Mouse (Mus musculus) forebrain, embryonic 13.5 days (tissue): Measurements from ENCODE around the gene Stab2. TPM values are rescaled to one million over a fixed set of nuclear protein-coding genes. Genes with fewer than 3 reads are reported as not detected.

Experiments used
- ATAC-seq: fragments of 200-750 bp; cut with Nextera tagmentation; 2 replicates; pipeline ENCODE4 v1.8.0; 2017
- H3K27ac ChIP-seq: fragments of 300-500 bp; sonication (generic); 2 replicates; pipeline ENCODE4 v1.5.1; 2015; ENCODE audit warnings: inconsistent platforms, mild to moderate bottlenecking, moderate library complexity
- H3K27me3 ChIP-seq: fragments of 300-500 bp; sonication (generic); 2 replicates; pipeline ENCODE4 v1.6.1; 2015; ENCODE audit warnings: mild to moderate bottlenecking, inconsistent platforms
- H3K36me3 ChIP-seq: fragments of 300-500 bp; sonication (generic); 2 replicates; pipeline ENCODE4 v1.6.1; 2015; ENCODE audit warnings: mild to moderate bottlenecking, inconsistent platforms; ENCODE audit not compliant: poor library complexity, severe bottlenecking
- H3K4me1 ChIP-seq: fragments of 300-500 bp; sonication (generic); 2 replicates; pipeline ENCODE4 v1.6.1; 2015; ENCODE audit warnings: inconsistent platforms
- H3K4me2 ChIP-seq: fragments of 300-500 bp; sonication (generic); 2 replicates; pipeline ENCODE4 v1.6.1; 2015; ENCODE audit warnings: inconsistent platforms, mild to moderate bottlenecking, moderate library complexity
- H3K4me3 ChIP-seq: fragments of 300-500 bp; sonication (generic); 2 replicates; pipeline ENCODE4 v1.5.1; 2015; ENCODE audit warnings: mild to moderate bottlenecking, inconsistent platforms
- H3K9ac ChIP-seq: fragments of 300-500 bp; sonication (generic); 2 replicates; pipeline ENCODE4 v1.6.1; 2015; ENCODE audit warnings: mild to moderate bottlenecking, inconsistent platforms
- H3K9me3 ChIP-seq: fragments of 300-500 bp; sonication (generic); replicated peaks from 2 replicates; pipeline ENCODE4 v1.6.1; 2016; ENCODE audit warnings: inconsistent platforms
- WGBS: fragments of 180-500 bp; shearing (Covaris S2); methylation state at CpG from one replicate; pipeline ENCODE4 v1.1.7; 2015; 5-methylcytosine and 5-hydroxymethylcytosine counted together
- polyA plus RNA-seq: library from polyadenylated mRNA; unstranded; fragments of >200 nt; fragmentation: Nextera tagmentation; extraction: Ambion mirVana; gene quantifications from 2 replicates; pipeline ENCODE4 v1.2.1, GENCODE M21; 2015

Stab2 gene
- polyA plus RNA-seq, 1 experiment from 2014 or later: 0.09 TPM

GRCm38 (mm10) chr10:86814292-86815131, 193.3 kb downstream of the Stab2 start:
- Histone ChIP-seq H3K36me3 (no peaks in the 10 kb centered on the region), H3K9ac (no peak overlapping the region), H3K27ac (no peak overlapping the region), H3K4me1 (peaks cover 4% of the 10 kb centered on the region), H3K4me2 (no peak overlapping the region), H3K4me3 (no peak overlapping the region), H3K27me3 (no peaks in the 10 kb centered on the region), H3K9me3 (no peaks in the 10 kb centered on the region)
- 86% methylated on average over 19 of the region's 19 CpGs for WGBS
- ATAC-seq: no peak

- Histone ChIP-seq H3K4me1 (peaks cover 10% of the 10 kb centered on the region), H3K9me3 (no peaks in the 10 kb centered on the region), H3K9ac (no peak overlapping the region), H3K27me3 (no peaks in the 10 kb centered on the region), H3K27ac (no peak overlapping the region), H3K4me3 (no peak overlapping the region), H3K36me3 (no peaks in the 10 kb centered on the region), H3K4me2 (no peak overlapping the region)
- no peak for ATAC-seq
- WGBS: 97% methylated on average over 5 of the region's 5 CpGs
These were observed 197.2 kb downstream of the Stab2 start for GRCm38 (mm10) chr10:86810612-86811011.

GRCm38 (mm10) chr10:86810000-86810399, 197.8 kb downstream of the Stab2 start:
- H3K4me3 ChIP-seq: no peak overlapping the region
- no peak overlapping the region for H3K9ac ChIP-seq
- no peak for ATAC-seq
- H3K9me3 ChIP-seq: no peaks in the 10 kb centered on the region
- WGBS: 86% methylated on average over 9 of the region's 9 CpGs
- H3K36me3 ChIP-seq: no peaks in the 10 kb centered on the region
- H3K27me3 ChIP-seq: no peaks in the 10 kb centered on the region
- no peak overlapping the region for H3K27ac ChIP-seq
- H3K4me1 ChIP-seq: peaks cover 10% of the 10 kb centered on the region
- no peak overlapping the region for H3K4me2 ChIP-seq

- Histone ChIP-seq H3K4me1 (peaks cover 10% of the 10 kb centered on the region), H3K27me3 (no peaks in the 10 kb centered on the region), H3K9ac (no peak overlapping the region), H3K27ac (no peak overlapping the region; the same call in 1 of the 2 replicates), H3K4me3 (no peak overlapping the region), H3K9me3 (no peaks in the 10 kb centered on the region), H3K36me3 (no peaks in the 10 kb centered on the region), H3K4me2 (no peak overlapping the region)
- 70% methylated on average over 15 of the region's 15 CpGs for WGBS
- ATAC-seq: no peak
These were observed 199.6 kb downstream of the Stab2 start for GRCm38 (mm10) chr10:86808013-86808758.

- no peak for ATAC-seq
- H3K27ac ChIP-seq: no peak overlapping the region
- H3K4me1 ChIP-seq: peaks cover 10% of the 10 kb centered on the region
- H3K27me3 ChIP-seq: no peaks in the 10 kb centered on the region
- no peaks in the 10 kb centered on the region for H3K36me3 ChIP-seq
- no peaks in the 10 kb centered on the region for H3K9me3 ChIP-seq
- H3K4me3 ChIP-seq: no peak overlapping the region
- H3K4me2 ChIP-seq: no peak overlapping the region
- H3K9ac ChIP-seq: no peak overlapping the region
- WGBS: 95% methylated on average over 1 of the region's 1 CpGs
These were observed 200.5 kb downstream of the Stab2 start for GRCm38 (mm10) chr10:86807362-86807761.

- no peak for ATAC-seq
- H3K27ac ChIP-seq: no peak overlapping the region
- H3K4me3 ChIP-seq: no peak overlapping the region
- no peaks in the 10 kb centered on the region for H3K27me3 ChIP-seq
- H3K9me3 ChIP-seq: no peaks in the 10 kb centered on the region
- no peak overlapping the region for H3K9ac ChIP-seq
- H3K4me2 ChIP-seq: no peak overlapping the region
- 93% methylated on average over 5 of the region's 5 CpGs for WGBS
- no peaks in the 10 kb centered on the region for H3K36me3 ChIP-seq
- H3K4me1 ChIP-seq: no peaks in the 10 kb centered on the region
These were observed 211.6 kb downstream of the Stab2 start for GRCm38 (mm10) chr10:86796073-86796741.

- Histone ChIP-seq H3K36me3 (no peaks in the 10 kb centered on the region), H3K4me2 (no peak overlapping the region), H3K27ac (no peak overlapping the region), H3K9me3 (no peaks in the 10 kb centered on the region), H3K27me3 (no peaks in the 10 kb centered on the region), H3K4me1 (no peaks in the 10 kb centered on the region), H3K4me3 (no peak overlapping the region), H3K9ac (0 out of 2 replicates have a peak overlapping the region, but pooled peaks have one; percentile 16)
- ATAC-seq: no peak
- WGBS: 95% methylated on average over 9 of the region's 9 CpGs
These were observed 212.9 kb downstream of the Stab2 start for GRCm38 (mm10) chr10:86794794-86795535.

- Histone ChIP-seq H3K27ac (no peak overlapping the region), H3K4me3 (no peak overlapping the region), H3K9ac (no peak overlapping the region), H3K4me2 (no peak overlapping the region), H3K27me3 (no peaks in the 10 kb centered on the region), H3K4me1 (no peaks in the 10 kb centered on the region), H3K9me3 (no peaks in the 10 kb centered on the region), H3K36me3 (no peaks in the 10 kb centered on the region)
- 90% methylated on average over 4 of the region's 4 CpGs for WGBS
- no peak for ATAC-seq
These were observed 213.6 kb downstream of the Stab2 start for GRCm38 (mm10) chr10:86794196-86794595.

GRCm38 (mm10) chr10:86793509-86793951, 214.3 kb downstream of the Stab2 start:
- H3K27ac ChIP-seq: no peak overlapping the region
- H3K9ac ChIP-seq: no peak overlapping the region
- no peaks in the 10 kb centered on the region for H3K36me3 ChIP-seq
- ATAC-seq: no peak
- H3K4me2 ChIP-seq: no peak overlapping the region
- no peaks in the 10 kb centered on the region for H3K9me3 ChIP-seq
- WGBS: 71% methylated on average over 2 of the region's 2 CpGs
- H3K4me3 ChIP-seq: no peak overlapping the region
- 0 out of 2 replicates have a peak, but pooled peaks cover 1% of the 10 kb centered on the region for H3K4me1 ChIP-seq
- no peaks in the 10 kb centered on the region for H3K27me3 ChIP-seq

- no peaks in the 10 kb centered on the region for H3K27me3 ChIP-seq
- no peak overlapping the region for H3K27ac ChIP-seq
- WGBS: 86% methylated on average over 7 of the region's 7 CpGs
- no peak overlapping the region for H3K4me3 ChIP-seq
- ATAC-seq: no peak
- H3K4me1 ChIP-seq: peaks cover 10% of the 10 kb centered on the region
- no peak overlapping the region for H3K9ac ChIP-seq
- H3K9me3 ChIP-seq: no peaks in the 10 kb centered on the region
- no peaks in the 10 kb centered on the region for H3K36me3 ChIP-seq
- no peak overlapping the region for H3K4me2 ChIP-seq
These were observed 216.2 kb downstream of the Stab2 start for GRCm38 (mm10) chr10:86791507-86792184.
